Mouse (Mus musculus) embryonic facial prominence, embryonic 11.5 days (tissue): ENCODE results near the gene Aldh3b3. TPM values are rescaled to one million over a fixed set of nuclear protein-coding genes. Genes with fewer than 3 reads are reported as not detected.
A peak's percentile ranks its signal among the peaks of the same experiment; 100 is the strongest.

Experiments
- ATAC-seq: fragments of 200-750 bp; cut with Nextera tagmentation; replicated peaks from 2 replicates; pipeline ENCODE4 v1.8.0; 2017; ENCODE audit warnings: low read depth; ENCODE audit not compliant: insufficient number of reproducible peaks, low FRiP score, low TSS enrichment
- DNase-seq: peaks from one replicate; pipeline ENCODE4 v3.0.0-alpha.2; 2015; ENCODE audit warnings: low spot score
- H3K27ac ChIP-seq: fragments of 300-500 bp; sonication (generic); replicated peaks from 2 replicates; pipeline ENCODE4 v1.5.1; 2014; ENCODE audit warnings: mild to moderate bottlenecking, low read depth, low read length, control low read depth
- H3K27me3 ChIP-seq: fragments of 300-500 bp; sonication (generic); 2 replicates; pipeline ENCODE4 v1.6.1; 2014; ENCODE audit warnings: mild to moderate bottlenecking, low read length, moderate library complexity, mixed read lengths; ENCODE audit not compliant: control insufficient read depth, insufficient read depth
- H3K36me3 ChIP-seq: fragments of 300-500 bp; sonication (generic); replicated peaks from 2 replicates; pipeline ENCODE4 v1.6.1; 2014; ENCODE audit warnings: low read depth, mild to moderate bottlenecking, low read length, moderate library complexity, mixed read lengths; ENCODE audit not compliant: control insufficient read depth, insufficient read depth
- H3K4me1 ChIP-seq: fragments of 300-500 bp; sonication (generic); 2 replicates; pipeline ENCODE4 v1.6.1; 2014; ENCODE audit warnings: low read length, mixed read lengths; ENCODE audit not compliant: control insufficient read depth, insufficient read depth
- H3K4me2 ChIP-seq: fragments of 300-500 bp; sonication (generic); 2 replicates; pipeline ENCODE4 v1.6.1; 2014; ENCODE audit warnings: low read depth, mild to moderate bottlenecking, control low read depth, low read length, moderate library complexity
- H3K4me3 ChIP-seq: fragments of 300-500 bp; sonication (generic); 2 replicates; pipeline ENCODE4 v1.5.1; 2014; ENCODE audit warnings: low read depth, low read length, control low read depth
- H3K9ac ChIP-seq: fragments of 300-500 bp; sonication (generic); replicated peaks from 2 replicates; pipeline ENCODE4 v1.6.1; 2014; ENCODE audit warnings: mild to moderate bottlenecking, control low read depth, low read length
- H3K9me3 ChIP-seq: fragments of 300-500 bp; sonication (generic); replicated peaks from 2 replicates; pipeline ENCODE4 v1.6.1; 2016; ENCODE audit warnings: mild to moderate bottlenecking, low read length, inconsistent platforms, mixed read lengths; ENCODE audit not compliant: control insufficient read depth
- WGBS: fragments of 180-500 bp; shearing (Covaris S2); extraction: QIAGEN DNeasy Blood & Tissue Kit; methylation state at CpG from one replicate; pipeline ENCODE4 v1.1.7; 2014; 5-methylcytosine and 5-hydroxymethylcytosine counted together
- polyA plus RNA-seq: library from polyadenylated mRNA; unstranded; fragments of >200 nt; fragmentation: Nextera tagmentation; extraction: Ambion mirVana; gene quantifications from 2 replicates; pipeline ENCODE4 v1.2.1, GENCODE M21; 2014

Gene Aldh3b3
- polyA plus RNA-seq, 1 experiment from 2014 or later: not detected

GRCm38 (mm10) chr19:3923586-3923985 is 34.9 kb upstream of the Aldh3b3 start:
- ATAC-seq: 0 out of 2 replicates have a peak, but pooled peaks have one; percentile 8
- Histone ChIP-seq H3K4me2 (no peak overlapping the region), H3K9ac (no peak overlapping the region)

GRCm38 (mm10) chr19:3924190-3924589 is 34.3 kb upstream of the Aldh3b3 start:
- H3K9me3 ChIP-seq: no peaks in the 10 kb centered on the region
- 85% methylated on average over 8 of the region's 8 CpGs for WGBS
- H3K4me2 ChIP-seq: no peak overlapping the region
- no peaks in the 10 kb centered on the region for H3K27me3 ChIP-seq
- no peak overlapping the region; the same call in 1 of the 2 replicates for H3K27ac ChIP-seq
- H3K4me3 ChIP-seq: no peak overlapping the region
- DNase-seq (no peak), ATAC-seq (no peak)
- H3K9ac ChIP-seq: no peak overlapping the region
- no peaks in the 10 kb centered on the region for H3K4me1 ChIP-seq
- H3K36me3 ChIP-seq: no peaks in the 10 kb centered on the region

More at GRCm38 (mm10) chr19:3923586-3923985, 34.9 kb upstream of the Aldh3b3 start:
- Histone ChIP-seq H3K27ac (no peak overlapping the region), H3K9me3 (no peaks in the 10 kb centered on the region), H3K27me3 (no peaks in the 10 kb centered on the region), H3K36me3 (no peaks in the 10 kb centered on the region), H3K4me1 (no peaks in the 10 kb centered on the region), H3K4me3 (no peak overlapping the region)
- 49% methylated on average over 13 of the region's 13 CpGs for WGBS
- DNase-seq: no peak

GRCm38 (mm10) chr19:3924868-3925267 is 33.6 kb upstream of the Aldh3b3 start:
- no peak for ATAC-seq
- no peak overlapping the region for H3K4me3 ChIP-seq
- no peaks in the 10 kb centered on the region for H3K9me3 ChIP-seq
- no peak overlapping the region for H3K9ac ChIP-seq
- no peaks in the 10 kb centered on the region for H3K27me3 ChIP-seq
- H3K36me3 ChIP-seq: no peaks in the 10 kb centered on the region
- H3K4me2 ChIP-seq: no peak overlapping the region
- DNase-seq: no peak
- no peak overlapping the region for H3K27ac ChIP-seq
- WGBS: 91% methylated on average over 7 of the region's 7 CpGs
- H3K4me1 ChIP-seq: no peaks in the 10 kb centered on the region

GRCm38 (mm10) chr19:3925859-3926258 is 32.6 kb upstream of the Aldh3b3 start:
- no peak overlapping the region for H3K4me3 ChIP-seq
- H3K4me1 ChIP-seq: no peaks in the 10 kb centered on the region
- ATAC-seq: no peak
- no peaks in the 10 kb centered on the region for H3K36me3 ChIP-seq
- H3K27ac ChIP-seq: no peak overlapping the region
- no peak overlapping the region for H3K4me2 ChIP-seq
- 81% methylated on average over 6 of the region's 6 CpGs for WGBS
- no peak for DNase-seq
- H3K9me3 ChIP-seq: no peaks in the 10 kb centered on the region
- H3K9ac ChIP-seq: no peak overlapping the region
- no peaks in the 10 kb centered on the region for H3K27me3 ChIP-seq

GRCm38 (mm10) chr19:3926279-3926678 is 32.2 kb upstream of the Aldh3b3 start:
- Histone ChIP-seq H3K4me1 (no peaks in the 10 kb centered on the region), H3K4me2 (no peak overlapping the region), H3K9me3 (no peaks in the 10 kb centered on the region), H3K27ac (no peak overlapping the region), H3K27me3 (no peaks in the 10 kb centered on the region), H3K4me3 (no peak overlapping the region), H3K9ac (no peak overlapping the region), H3K36me3 (no peaks in the 10 kb centered on the region)
- no peak for ATAC-seq
- 72% methylated on average over 3 of the region's 3 CpGs for WGBS
- no peak for DNase-seq

- Histone ChIP-seq H3K36me3 (no peaks in the 10 kb centered on the region), H3K9ac (no peak overlapping the region), H3K4me2 (no peak overlapping the region), H3K9me3 (no peaks in the 10 kb centered on the region), H3K27ac (no peak overlapping the region), H3K4me3 (no peak overlapping the region), H3K4me1 (no peaks in the 10 kb centered on the region), H3K27me3 (no peaks in the 10 kb centered on the region)
- 65% methylated on average over 6 of the region's 6 CpGs for WGBS
- no peak for DNase-seq
- no peak for ATAC-seq
These were observed 31.8 kb upstream of the Aldh3b3 start for GRCm38 (mm10) chr19:3926685-3927084.

- DNase-seq (no peak), ATAC-seq (no peak)
- H3K4me2 ChIP-seq: no peak overlapping the region
- H3K4me3 ChIP-seq: no peak overlapping the region
- no peaks in the 10 kb centered on the region for H3K4me1 ChIP-seq
- H3K9ac ChIP-seq: no peak overlapping the region
- no peaks in the 10 kb centered on the region for H3K9me3 ChIP-seq
- H3K27me3 ChIP-seq: no peaks in the 10 kb centered on the region
- H3K36me3 ChIP-seq: no peaks in the 10 kb centered on the region
- whole genome bisulfite sequencing: 88% methylated on average over 4 of the region's 4 CpGs
- H3K27ac ChIP-seq: no peak overlapping the region
These were observed 30.5 kb upstream of the Aldh3b3 start for GRCm38 (mm10) chr19:3927989-3928388.

GRCm38 (mm10) chr19:3928779-3929178 is 29.7 kb upstream of the Aldh3b3 start:
- H3K4me3 ChIP-seq: no peak overlapping the region
- ATAC-seq: no peak
- no peaks in the 10 kb centered on the region for H3K9me3 ChIP-seq
- H3K9ac ChIP-seq: no peak overlapping the region
- WGBS: 73% methylated on average over 4 of the region's 4 CpGs
- H3K36me3 ChIP-seq: no peaks in the 10 kb centered on the region
- H3K4me1 ChIP-seq: no peaks in the 10 kb centered on the region
- H3K27me3 ChIP-seq: no peaks in the 10 kb centered on the region
- no peak overlapping the region for H3K27ac ChIP-seq
- DNase-seq: no peak
- no peak overlapping the region for H3K4me2 ChIP-seq
